Mouse (Mus musculus) liver (tissue): ENCODE data around the gene Tinag.
"Not testable (repeated sequence)": the region's sequence is repeated elsewhere in the genome, so short reads cannot be mapped to it uniquely, and the experiment has no call there.

Experiments used
- DNase-seq: peaks from one replicate; pipeline ENCODE4 v3.0.0-alpha.2; 2020; ENCODE audit warnings: mixed read lengths

Tinag gene

DNA sequence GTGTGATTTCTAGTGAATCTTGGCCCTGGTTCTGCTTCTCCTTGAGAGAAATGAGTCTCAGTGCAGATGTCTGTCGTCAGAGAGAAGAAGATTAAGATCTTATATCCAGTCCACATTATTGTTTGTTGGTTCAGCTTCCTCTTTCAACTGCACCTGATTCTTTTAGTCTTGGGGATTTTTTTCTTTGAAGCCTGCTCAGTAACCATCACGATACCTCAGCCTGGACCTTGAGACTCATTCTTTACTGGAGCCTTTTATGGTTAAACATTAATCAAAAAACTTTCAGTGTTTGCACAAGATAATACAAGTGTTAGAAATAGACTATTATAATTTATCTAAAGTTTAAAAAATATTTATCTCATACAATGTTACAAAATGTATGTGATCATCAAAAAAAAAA lies at the start of gene Tinag:
Gene Tinag (minus strand): TSS at position 210 of the 400 bp plus-strand sequence.
- DNase-seq = no peak

- DNase-seq = not testable (repeated sequence)
Observed at GRCm38 (mm10) chr9:77083221-77083620, 37.6 kb upstream of the Tinag start.

DNA sequence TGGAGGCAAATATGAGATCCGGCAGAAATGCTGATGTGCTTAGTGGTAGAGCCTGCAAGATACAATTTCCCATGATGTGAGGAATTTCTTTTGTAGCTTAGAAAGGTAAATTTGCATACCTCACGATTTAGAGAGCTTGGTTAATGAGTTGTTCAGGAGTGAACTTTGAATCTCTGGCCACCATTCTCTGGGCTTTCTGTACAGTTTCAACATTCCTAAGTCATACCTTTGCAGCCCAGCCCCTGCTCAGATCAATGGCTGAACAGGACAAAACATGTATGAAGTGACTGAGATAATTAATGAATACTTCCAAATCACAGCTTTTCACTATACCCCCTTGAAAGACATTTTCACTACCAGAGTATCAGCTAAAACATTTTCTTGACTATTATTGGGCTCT lies 26.1 kb upstream of the Tinag start:
- DNase-seq = no peak

- DNase-seq = no peak
Observed at GRCm38 (mm10) chr9:77056611-77057010, 11.0 kb upstream of the Tinag start.

DNA sequence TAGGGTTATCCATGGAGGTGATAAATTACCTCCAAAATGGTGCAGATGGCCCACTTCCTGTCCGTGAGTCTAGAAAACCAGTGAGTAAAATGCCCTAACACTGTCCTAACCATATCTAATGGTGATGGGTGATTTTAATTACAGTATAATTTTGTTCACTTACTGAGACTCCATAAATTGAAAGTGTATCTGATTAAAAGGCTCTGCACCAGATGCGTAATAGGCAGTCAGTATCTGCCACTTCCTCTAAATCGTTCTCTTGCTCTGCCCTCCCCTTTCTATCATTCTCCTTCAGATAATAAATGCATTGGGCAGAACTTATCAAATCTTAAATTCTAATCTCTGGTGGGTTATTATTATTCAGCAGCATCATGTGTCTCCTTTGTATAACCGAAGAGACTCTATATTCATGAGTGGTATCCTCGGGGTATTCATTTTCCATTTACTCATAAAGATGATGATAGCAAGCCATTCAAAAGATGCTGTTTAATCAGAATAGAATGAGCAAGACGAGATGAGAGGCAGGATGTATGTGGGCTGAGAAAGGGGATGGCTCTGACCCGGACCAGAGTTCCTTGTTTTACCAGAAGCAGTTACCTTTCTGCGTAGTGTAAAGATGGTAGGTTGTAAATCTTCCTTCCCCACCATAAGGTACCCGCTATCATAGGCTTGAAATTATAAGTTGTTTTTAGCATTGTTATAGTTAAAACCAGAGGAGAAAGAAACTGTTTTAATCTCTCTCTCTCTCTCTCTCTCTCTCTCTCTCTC lies 9.0 kb upstream of the Tinag start:
- no peak for DNase-seq

DNA sequence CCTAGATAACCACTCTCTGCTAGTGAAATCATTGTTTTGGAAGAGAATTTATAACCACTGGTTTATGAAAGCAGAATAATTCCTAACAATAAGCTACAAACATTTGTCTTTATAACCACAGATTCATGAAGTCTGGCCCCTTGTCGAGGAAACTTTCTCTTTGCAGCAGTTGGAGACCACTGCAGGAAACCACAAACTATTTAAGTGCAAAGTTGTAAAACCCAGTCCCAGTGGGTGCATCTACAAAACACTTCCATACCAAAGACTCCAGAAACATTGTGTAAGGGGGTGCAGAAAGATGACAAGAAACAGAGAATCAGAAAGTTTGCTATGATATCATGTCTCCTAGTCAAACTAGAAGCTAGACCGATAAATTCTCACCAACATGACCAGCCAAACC lies 5.8 kb upstream of the Tinag start:
- DNase-seq = no peak

- no peak for DNase-seq
Observed at GRCm38 (mm10) chr9:77049669-77050068, 4.1 kb upstream of the Tinag start.

- DNase-seq = no peak
Observed at GRCm38 (mm10) chr9:77046067-77046715, 597 bp upstream of the Tinag start.

- DNase-seq = no peak
Observed at GRCm38 (mm10) chr9:77035361-77035760, 10.2 kb downstream of the Tinag start.

DNA sequence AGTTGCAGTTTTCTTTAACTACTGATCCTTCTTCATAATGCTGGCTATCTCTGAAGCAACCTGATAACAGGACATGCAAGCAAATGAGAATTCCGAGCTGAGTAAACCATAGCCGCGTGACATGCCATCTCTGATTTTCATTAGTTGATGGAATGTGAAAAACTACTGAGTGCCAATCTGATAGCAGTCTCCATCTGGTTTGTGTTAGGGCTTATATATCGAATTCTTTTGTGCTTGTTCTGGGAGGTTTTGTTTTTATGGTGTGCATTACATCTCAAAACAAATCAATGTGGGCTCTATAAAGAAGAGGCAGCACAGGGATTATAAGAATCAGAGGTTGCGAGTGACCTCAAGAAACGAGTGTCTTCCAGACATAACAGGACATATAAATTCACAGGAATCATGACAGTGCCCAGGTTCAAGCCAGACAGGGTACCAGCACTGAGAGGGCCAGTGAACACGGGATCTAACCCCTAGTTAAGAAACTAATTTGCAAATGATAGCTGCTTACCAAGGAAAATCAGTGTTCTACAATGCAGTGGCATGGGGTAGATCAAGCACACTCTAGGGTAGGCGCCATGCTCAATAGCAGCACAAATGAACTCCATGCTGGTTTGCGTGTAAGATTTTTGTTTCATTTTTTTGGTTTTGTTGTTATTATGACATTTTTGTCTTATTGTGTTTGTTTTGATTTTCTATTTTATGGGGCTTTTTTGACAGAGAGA lies 13.0 kb downstream of the Tinag start:
- no peak for DNase-seq

GRCm38 (mm10) chr9:77025271-77025670 lies 20.3 kb downstream of the Tinag start:
- DNase-seq = no peak

DNA sequence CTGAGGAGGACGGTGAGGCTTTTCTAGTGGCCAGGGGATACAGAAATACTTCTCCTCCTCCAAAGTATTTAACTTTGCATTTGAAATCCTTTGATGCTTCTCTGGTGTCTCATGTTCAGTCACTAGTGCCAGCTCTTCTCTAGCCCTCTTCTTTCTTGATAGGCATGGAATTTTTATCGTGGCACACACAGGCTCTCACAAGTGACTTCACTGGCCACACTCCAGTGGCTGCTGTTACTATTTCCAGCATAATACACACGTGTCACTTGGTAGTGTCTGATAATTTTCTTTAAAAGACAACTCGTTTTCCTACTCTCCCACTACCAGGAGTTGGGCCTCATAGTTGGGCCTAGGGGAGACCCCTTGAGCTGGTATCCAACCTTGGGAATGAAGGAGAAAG lies 26.7 kb downstream of the Tinag start:
- DNase-seq = no peak

DNA sequence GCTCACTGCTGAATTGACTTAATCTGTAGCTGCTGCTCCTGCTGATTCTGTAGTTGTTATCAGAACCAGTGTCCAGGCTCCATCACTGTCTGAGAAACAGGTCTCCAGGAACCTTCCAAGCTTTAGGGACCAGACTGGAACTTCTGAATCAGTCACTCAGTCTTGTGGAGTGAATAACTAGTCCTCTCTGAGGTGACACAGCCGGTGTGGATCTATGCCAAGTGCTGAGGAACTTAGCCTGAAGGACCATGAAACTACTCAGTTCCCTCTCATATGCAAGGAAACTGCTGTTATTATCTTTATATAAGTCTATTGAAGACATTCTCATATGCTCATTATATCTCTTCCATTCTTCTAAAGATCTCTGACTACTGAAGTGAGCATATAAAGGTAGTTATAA lies 49.6 kb downstream of the Tinag start:
- no peak for DNase-seq

GRCm38 (mm10) chr9:76989946-76990345 lies 55.6 kb downstream of the Tinag start:
- no peak for DNase-seq

DNA sequence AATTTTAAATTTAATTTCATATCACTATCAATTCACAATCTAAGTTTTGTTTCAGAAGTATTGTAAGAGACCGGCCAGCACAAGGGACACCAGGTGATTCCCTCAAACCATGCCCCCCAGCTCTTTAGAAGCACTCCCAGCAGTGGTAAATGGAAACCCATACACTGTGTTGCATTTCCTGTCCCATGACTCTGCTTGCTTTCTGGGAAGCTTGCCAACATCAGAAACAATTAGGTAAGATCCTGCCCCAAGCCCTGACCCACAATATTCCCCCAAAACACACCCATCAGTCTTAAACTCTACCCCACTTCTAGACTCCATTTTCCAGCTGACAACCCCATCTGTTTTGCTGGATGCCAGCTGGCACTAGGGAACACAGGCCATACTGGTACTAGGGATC lies 110.8 kb downstream of the Tinag start:
- no peak for DNase-seq

DNA sequence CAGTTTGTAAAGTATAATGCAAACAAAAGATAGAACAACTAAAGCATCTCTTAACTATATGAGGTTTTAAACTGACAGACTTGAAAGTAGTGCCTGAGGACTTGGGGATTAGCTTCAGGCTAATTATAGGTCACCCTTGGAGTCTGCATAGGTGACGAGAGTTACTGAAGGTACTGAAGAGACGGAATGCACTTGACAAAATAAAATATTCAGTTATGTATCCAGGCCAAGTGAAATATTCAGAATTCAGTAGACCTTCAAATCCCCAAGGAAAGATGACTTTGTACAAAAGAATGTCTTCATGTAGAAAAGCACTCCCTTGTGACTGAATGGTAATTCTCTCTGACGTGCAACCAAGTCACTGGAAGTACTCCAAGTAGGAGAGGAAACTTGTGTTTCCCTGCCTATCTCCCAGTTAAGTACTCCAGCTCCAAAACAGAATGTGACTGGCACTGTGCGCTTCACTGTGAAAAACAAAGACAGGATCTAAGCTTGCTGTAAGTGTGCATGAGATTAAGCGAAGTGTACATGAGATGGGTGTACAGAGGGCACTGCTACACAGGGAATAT lies 130.4 kb downstream of the Tinag start:
- no peak for DNase-seq
